Mouse (Mus musculus) limb, embryonic 11.5 days (tissue): ENCODE data around the gene Stk38. TPM values are rescaled to one million over a fixed set of nuclear protein-coding genes. Genes with fewer than 3 reads are reported as not detected.

Experiments
- ATAC-seq: fragments of 200-750 bp; cut with Nextera tagmentation; 2 replicates; pipeline ENCODE4 v1.8.0; 2017; ENCODE audit warnings: low read depth; ENCODE audit not compliant: insufficient number of reproducible peaks, low FRiP score, low TSS enrichment
- DNase-seq: peaks from one replicate; pipeline ENCODE4 v3.0.0-alpha.2; 2015; ENCODE audit warnings: low spot score
- H3K27ac ChIP-seq: fragments of 300-500 bp; sonication (generic); replicated peaks from 2 replicates; pipeline ENCODE4 v1.5.1; 2014; ENCODE audit warnings: low read depth, mild to moderate bottlenecking, low read length
- H3K27me3 ChIP-seq: fragments of 300-500 bp; sonication (generic); 2 replicates; pipeline ENCODE4 v1.6.1; 2014; ENCODE audit warnings: mild to moderate bottlenecking, low read length, mixed read lengths; ENCODE audit not compliant: control insufficient read depth, insufficient read depth
- H3K36me3 ChIP-seq: fragments of 300-500 bp; sonication (generic); 2 replicates; pipeline ENCODE4 v1.6.1; 2014; ENCODE audit warnings: mild to moderate bottlenecking, low read length, moderate library complexity, mixed read lengths; ENCODE audit not compliant: control insufficient read depth, insufficient read depth
- H3K4me1 ChIP-seq: fragments of 300-500 bp; sonication (generic); 2 replicates; pipeline ENCODE4 v1.6.1; 2014; ENCODE audit warnings: low read length, mixed read lengths; ENCODE audit not compliant: control insufficient read depth, insufficient read depth
- H3K4me2 ChIP-seq: fragments of 300-500 bp; sonication (generic); 2 replicates; pipeline ENCODE4 v1.6.1; 2014; ENCODE audit warnings: low read depth, mild to moderate bottlenecking, moderate library complexity; ENCODE audit not compliant: severe bottlenecking
- H3K4me3 ChIP-seq: fragments of 300-500 bp; sonication (generic); 2 replicates; pipeline ENCODE4 v1.5.1; 2014; ENCODE audit warnings: low read depth, low read length
- H3K9ac ChIP-seq: fragments of 300-500 bp; sonication (generic); 2 replicates; pipeline ENCODE4 v1.6.1; 2014; ENCODE audit warnings: mild to moderate bottlenecking, low read length
- H3K9me3 ChIP-seq: fragments of 300-500 bp; sonication (generic); 2 replicates; pipeline ENCODE4 v1.6.1; 2016; ENCODE audit warnings: low read length; ENCODE audit not compliant: control insufficient read depth
- WGBS: fragments of 180-500 bp; shearing (Covaris S2); extraction: QIAGEN DNeasy Blood & Tissue Kit; methylation state at CpG from one replicate; pipeline ENCODE4 v1.1.7; 2014; 5-methylcytosine and 5-hydroxymethylcytosine counted together
- polyA plus RNA-seq: library from polyadenylated mRNA; unstranded; fragments of >200 nt; fragmentation: Nextera tagmentation; extraction: Ambion mirVana; gene quantifications from 2 replicates; pipeline ENCODE4 v1.2.1, GENCODE M21; 2014

Stk38 gene
- polyA plus RNA-seq, 1 experiment from 2014 or later = 125 TPM

DNA sequence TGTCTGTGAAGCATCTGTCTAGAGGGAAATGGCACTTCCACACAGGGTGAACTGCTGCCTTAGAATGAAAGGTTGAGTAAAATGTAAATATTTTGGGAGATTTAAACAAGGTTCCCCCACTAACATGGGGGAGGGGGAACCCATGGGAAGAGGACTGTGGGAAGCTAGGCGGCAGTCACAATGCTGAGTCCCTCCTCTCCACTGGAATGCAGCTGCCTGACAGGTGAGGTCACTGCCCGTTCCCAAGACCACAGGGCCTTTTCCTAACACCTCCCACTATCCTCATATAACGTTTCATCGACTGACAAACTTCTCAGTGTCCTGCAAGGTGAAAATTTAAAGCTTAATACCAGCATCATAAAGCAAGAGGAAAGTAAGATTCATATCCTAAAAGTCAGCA, 25.2 kb downstream of the Stk38 start:
- H3K27ac ChIP-seq = no peak overlapping the region
- H3K4me1 ChIP-seq = no peaks in the 10 kb centered on the region
- H3K36me3 ChIP-seq = peaks cover 13% of the 10 kb centered on the region
- no peaks in the 10 kb centered on the region for H3K27me3 ChIP-seq
- H3K4me2 ChIP-seq = no peak overlapping the region
- no peaks in the 10 kb centered on the region for H3K9me3 ChIP-seq
- ATAC-seq (no peak), DNase-seq (no peak)
- 46% methylated on average over 4 of the region's 4 CpGs for WGBS
- H3K9ac ChIP-seq = no peak overlapping the region
- no peak overlapping the region for H3K4me3 ChIP-seq

DNA sequence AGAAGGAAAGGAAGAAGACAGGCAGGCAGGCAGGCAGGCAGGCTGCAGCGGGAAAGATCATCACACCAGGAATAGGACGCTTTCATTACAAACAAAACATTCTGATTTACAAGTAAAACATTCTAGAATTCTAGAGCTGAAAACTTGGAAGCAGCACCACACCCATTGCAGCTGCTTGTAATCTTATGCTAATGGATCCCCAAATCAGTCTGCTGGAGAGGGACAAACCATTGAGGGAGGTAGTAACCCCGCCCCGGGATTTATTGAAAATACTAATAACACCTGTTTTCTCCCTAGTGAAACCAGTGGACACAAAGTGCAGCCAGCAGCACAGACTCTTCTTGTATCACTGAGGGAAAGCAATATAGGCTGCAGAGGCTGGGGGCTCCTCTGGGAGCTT, 26.7 kb downstream of the Stk38 start:
- Histone ChIP-seq H3K27me3 (no peaks in the 10 kb centered on the region), H3K4me3 (no peak overlapping the region), H3K4me1 (no peaks in the 10 kb centered on the region), H3K27ac (no peak overlapping the region), H3K9me3 (no peaks in the 10 kb centered on the region), H3K4me2 (no peak overlapping the region), H3K36me3 (peaks cover 16% of the 10 kb centered on the region), H3K9ac (no peak overlapping the region)
- no peak for ATAC-seq
- 77% methylated on average over 4 of the region's 4 CpGs for WGBS
- no peak for DNase-seq

DNA sequence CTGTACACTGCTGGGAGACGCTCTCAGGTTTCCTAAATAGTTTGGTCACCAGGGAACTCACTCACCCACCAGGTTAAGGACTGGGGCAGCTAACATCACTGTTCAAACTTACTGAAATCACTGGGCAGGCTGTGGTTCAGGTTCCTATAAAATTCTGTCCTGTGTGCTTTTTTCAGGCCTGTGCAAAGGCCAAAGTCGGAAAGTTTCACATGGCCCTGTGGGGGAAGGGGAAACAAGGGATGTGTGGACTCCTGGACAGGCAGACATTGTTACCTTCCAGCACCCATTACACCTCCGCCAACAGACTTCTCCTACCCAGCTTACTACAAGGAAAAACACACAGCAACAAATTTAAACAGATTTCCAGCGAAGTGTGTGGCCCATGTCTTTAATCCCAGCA, 28.7 kb downstream of the Stk38 start:
- no peaks in the 10 kb centered on the region for H3K4me1 ChIP-seq
- H3K4me3 ChIP-seq = no peak overlapping the region
- peaks cover 18% of the 10 kb centered on the region for H3K36me3 ChIP-seq
- no peaks in the 10 kb centered on the region for H3K9me3 ChIP-seq
- H3K4me2 ChIP-seq = no peak overlapping the region
- no peak overlapping the region for H3K27ac ChIP-seq
- DNase-seq (no peak), ATAC-seq (no peak)
- no peak overlapping the region for H3K9ac ChIP-seq
- 93% methylated on average over 4 of the region's 4 CpGs for WGBS
- H3K27me3 ChIP-seq = no peaks in the 10 kb centered on the region

DNA sequence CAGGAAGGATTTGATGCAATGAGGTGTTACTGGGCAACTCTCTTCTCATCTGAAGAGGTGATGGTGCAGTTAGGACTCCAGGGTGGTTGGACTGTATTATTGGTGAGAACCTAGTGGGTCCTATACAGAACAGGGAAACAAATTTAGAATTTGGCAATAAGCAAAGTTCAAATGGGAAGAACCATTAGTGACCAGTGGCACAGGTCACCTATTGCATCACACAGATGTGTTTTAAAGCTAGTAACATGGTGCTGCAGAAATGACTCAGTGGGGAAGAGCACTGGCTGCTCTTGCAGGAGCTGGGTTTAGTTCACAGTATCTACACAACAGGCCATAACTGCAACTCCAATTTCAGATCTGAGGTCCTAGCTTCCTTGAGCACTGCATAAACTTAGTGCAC, 37.7 kb downstream of the Stk38 start:
- Histone ChIP-seq H3K27ac (no peak overlapping the region), H3K9me3 (no peaks in the 10 kb centered on the region), H3K9ac (no peak overlapping the region), H3K36me3 (peaks cover 32% of the 10 kb centered on the region), H3K4me2 (no peak overlapping the region), H3K4me1 (no peaks in the 10 kb centered on the region), H3K4me3 (no peak overlapping the region), H3K27me3 (no peaks in the 10 kb centered on the region)
- DNase-seq = no peak
- ATAC-seq = no peak

DNA sequence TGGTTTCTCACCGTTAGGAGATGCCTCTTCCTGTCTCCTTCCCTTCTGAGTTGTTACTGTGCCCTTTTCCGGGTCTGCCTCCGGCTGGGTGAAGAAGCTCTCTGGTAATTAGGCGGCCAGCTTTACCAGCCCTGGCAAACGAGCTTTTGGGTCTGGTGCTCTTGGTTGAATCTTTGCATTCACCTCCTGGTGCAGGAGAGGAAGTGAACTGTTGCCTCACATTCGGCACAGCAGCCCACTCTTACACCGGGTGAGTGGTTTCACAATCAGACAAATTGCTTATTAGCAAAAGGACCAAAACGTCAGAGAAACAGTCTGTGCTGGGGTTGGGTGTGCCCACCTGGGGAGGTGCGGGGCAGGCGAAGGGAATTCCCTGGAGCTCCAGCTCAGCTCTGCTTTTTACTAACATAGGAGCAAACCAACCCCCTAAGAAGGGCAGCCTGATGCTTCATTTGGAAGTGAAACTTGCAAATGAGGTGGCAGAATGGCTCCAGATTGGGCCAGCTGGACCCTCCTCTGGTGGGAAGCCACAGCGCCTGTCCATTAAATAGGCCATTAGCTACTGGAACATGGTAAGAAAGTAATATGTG, 40.7 kb downstream of the Stk38 start:
- Histone ChIP-seq H3K27ac (no peak overlapping the region), H3K4me2 (no peak overlapping the region), H3K9me3 (no peaks in the 10 kb centered on the region), H3K4me3 (no peak overlapping the region), H3K27me3 (no peaks in the 10 kb centered on the region), H3K9ac (no peak overlapping the region), H3K36me3 (peaks cover 37% of the 10 kb centered on the region), H3K4me1 (no peaks in the 10 kb centered on the region)
- ATAC-seq (no peak), DNase-seq (no peak)
- 72% methylated on average over 11 of the region's 11 CpGs for WGBS

DNA sequence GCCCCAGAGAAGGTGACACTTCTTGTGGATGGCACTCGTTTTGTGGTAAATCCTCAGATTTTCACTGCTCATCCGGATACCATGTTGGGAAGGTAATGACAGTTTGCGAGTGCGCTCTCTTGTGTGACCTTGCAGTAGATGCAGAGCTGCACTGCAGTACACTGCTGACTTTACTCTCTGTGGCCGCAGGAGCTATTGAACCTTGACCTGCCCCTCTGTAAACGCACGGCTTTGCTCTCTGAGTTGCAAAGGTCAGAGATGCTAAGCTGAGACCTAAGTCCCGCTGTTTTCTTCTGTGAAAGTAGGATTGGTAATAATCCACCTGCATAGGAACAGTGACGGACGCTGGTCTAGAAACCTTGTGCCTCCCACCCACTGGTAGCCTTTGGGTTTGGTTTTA, 46.2 kb downstream of the Stk38 start:
- Histone ChIP-seq H3K27me3 (no peaks in the 10 kb centered on the region), H3K9me3 (no peaks in the 10 kb centered on the region), H3K4me3 (no peak overlapping the region), H3K27ac (no peak overlapping the region), H3K9ac (no peak overlapping the region), H3K36me3 (peaks cover 33% of the 10 kb centered on the region), H3K4me2 (no peak overlapping the region), H3K4me1 (no peaks in the 10 kb centered on the region)
- DNase-seq (no peak), ATAC-seq (no peak)
- 93% methylated on average over 10 of the region's 10 CpGs for WGBS

DNA sequence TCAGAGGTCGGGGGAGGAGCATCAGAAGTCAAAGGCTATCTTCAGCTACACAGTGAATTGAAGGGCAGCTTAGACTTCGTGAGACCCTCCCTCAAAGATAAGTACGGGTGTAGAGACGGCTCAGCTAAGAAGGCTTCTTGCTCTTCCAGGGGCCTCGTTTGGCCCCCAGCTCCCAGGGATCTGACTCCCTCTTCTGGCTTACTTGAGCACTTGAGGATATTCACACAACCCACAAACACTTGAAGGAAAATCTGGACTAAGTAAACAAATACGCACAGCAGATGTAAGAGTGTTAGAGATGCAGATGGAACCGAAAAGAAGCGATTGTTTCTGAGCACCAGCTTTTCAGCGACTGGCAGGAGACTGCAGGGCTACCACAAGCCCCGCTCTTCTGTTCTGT, 47.2 kb downstream of the Stk38 start:
- Histone ChIP-seq H3K27ac (no peak overlapping the region), H3K4me1 (no peaks in the 10 kb centered on the region), H3K9ac (no peak overlapping the region), H3K9me3 (no peaks in the 10 kb centered on the region), H3K4me2 (no peak overlapping the region), H3K36me3 (peaks cover 25% of the 10 kb centered on the region), H3K4me3 (no peak overlapping the region), H3K27me3 (no peaks in the 10 kb centered on the region)
- DNase-seq (no peak), ATAC-seq (no peak)
- 85% methylated on average over 10 of the region's 10 CpGs for WGBS

DNA sequence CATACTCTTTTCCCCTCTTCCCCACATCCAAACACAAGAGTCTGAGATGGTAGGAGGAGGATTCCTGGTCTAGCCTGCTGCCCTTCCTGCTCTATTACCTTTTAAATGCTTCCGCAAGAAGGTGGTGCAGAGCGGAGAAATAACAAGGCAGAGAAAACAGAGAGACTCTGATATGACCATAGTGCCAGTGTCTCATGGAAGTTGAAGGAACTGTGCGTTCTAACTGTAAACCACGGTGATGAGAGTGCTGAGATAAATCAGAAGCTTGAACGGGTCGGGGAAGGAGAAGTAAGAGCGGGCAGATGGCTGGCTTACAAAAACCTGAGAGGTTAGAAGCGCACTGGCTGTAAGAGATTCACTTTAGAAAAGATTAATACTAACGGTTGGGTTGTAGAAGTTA, 53.4 kb downstream of the Stk38 start:
- no peak overlapping the region for H3K9ac ChIP-seq

DNA sequence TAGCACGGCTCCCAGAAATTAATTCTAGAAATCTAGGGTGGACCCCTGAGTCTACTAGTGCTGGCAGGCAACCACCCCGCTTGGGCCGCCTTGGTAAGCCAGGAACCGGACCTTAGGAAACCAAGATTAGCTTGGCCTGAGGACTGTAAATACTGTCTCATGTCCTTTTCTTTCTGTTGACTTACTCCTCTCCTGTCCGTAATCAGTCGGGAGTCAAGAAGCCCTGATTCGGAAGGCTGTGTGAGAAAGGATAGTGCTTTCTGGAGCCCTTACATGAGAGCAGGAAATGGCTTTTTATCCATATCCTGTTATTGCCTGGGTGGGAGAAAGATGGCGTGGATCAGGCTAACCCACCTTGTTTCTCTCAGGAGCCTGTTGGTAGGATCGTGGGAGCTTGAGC, 54.5 kb downstream of the Stk38 start:
- Histone ChIP-seq H3K4me3 (peak overlapping the region; percentile 62), H3K27me3 (no peaks in the 10 kb centered on the region), H3K9ac (peak overlapping the region; percentile 96), H3K4me1 (peaks cover 3% of the 10 kb centered on the region; the same call in 1 of the 2 replicates), H3K36me3 (no peaks in the 10 kb centered on the region), H3K9me3 (no peaks in the 10 kb centered on the region), H3K4me2 (peak overlapping the region; percentile 55), H3K27ac (no peak overlapping the region)
- DNase-seq = peak; percentile 28
- no peak for ATAC-seq
- 40% methylated on average over 9 of the region's 9 CpGs for WGBS

More for the DNA sequence above, 53.4 kb downstream of the Stk38 start:
- Histone ChIP-seq H3K27me3 (no peaks in the 10 kb centered on the region), H3K4me2 (no peak overlapping the region), H3K4me1 (peaks cover 3% of the 10 kb centered on the region; the same call in 1 of the 2 replicates), H3K9me3 (no peaks in the 10 kb centered on the region), H3K36me3 (no peaks in the 10 kb centered on the region), H3K4me3 (no peak overlapping the region), H3K27ac (no peak overlapping the region)
- 96% methylated on average over 9 of the region's 9 CpGs for WGBS
- ATAC-seq = no peak
- no peak for DNase-seq
